Mouse (Mus musculus) neural tube, embryonic 14.5 days (tissue): Measurements from ENCODE around the gene Nr5a2. TPM values are rescaled to one million over a fixed set of nuclear protein-coding genes. Genes with fewer than 3 reads are reported as not detected.

Experiments used
- ATAC-seq: fragments of 200-750 bp; cut with Nextera tagmentation; 2 replicates; pipeline ENCODE4 v1.8.0; 2017; ENCODE audit warnings: low read depth, mild to moderate bottlenecking, moderate TSS enrichment, moderate library complexity
- H3K27ac ChIP-seq: fragments of 300-500 bp; sonication (generic); 2 replicates; pipeline ENCODE4 v1.5.1; 2014; ENCODE audit warnings: low read depth, mild to moderate bottlenecking, control low read depth, low read length, moderate library complexity, mixed read lengths
- H3K27me3 ChIP-seq: fragments of 300-500 bp; sonication (generic); 2 replicates; pipeline ENCODE4 v1.6.1; 2014; ENCODE audit warnings: low read length; ENCODE audit not compliant: control insufficient read depth, insufficient read depth
- H3K36me3 ChIP-seq: fragments of 300-500 bp; sonication (generic); 2 replicates; pipeline ENCODE4 v1.6.1; 2014; ENCODE audit warnings: low read length, mixed read lengths; ENCODE audit not compliant: control insufficient read depth, insufficient read depth
- H3K4me1 ChIP-seq: fragments of 300-500 bp; sonication (generic); 2 replicates; pipeline ENCODE4 v1.6.1; 2014; ENCODE audit warnings: low read length; ENCODE audit not compliant: control insufficient read depth, insufficient read depth
- H3K4me2 ChIP-seq: fragments of 300-500 bp; sonication (generic); 2 replicates; pipeline ENCODE4 v1.6.1; 2014; ENCODE audit warnings: mild to moderate bottlenecking, low read depth, low read length, control low read depth
- H3K4me3 ChIP-seq: fragments of 300-500 bp; sonication (generic); 2 replicates; pipeline ENCODE4 v1.5.1; 2014; ENCODE audit warnings: low read depth, low read length, control low read depth, mixed read lengths
- H3K9ac ChIP-seq: fragments of 300-500 bp; sonication (generic); replicated peaks from 2 replicates; pipeline ENCODE4 v1.6.1; 2014; ENCODE audit warnings: low read depth, mild to moderate bottlenecking, control low read depth, low read length, mixed read lengths
- H3K9me3 ChIP-seq: fragments of 300-500 bp; sonication (generic); 2 replicates; pipeline ENCODE4 v1.6.1; 2016; ENCODE audit warnings: low read length; ENCODE audit not compliant: control insufficient read depth
- WGBS: fragments of 180-500 bp; shearing (Covaris S2); extraction: QIAGEN DNeasy Blood & Tissue Kit; methylation state at CpG from one replicate; pipeline ENCODE4 v1.1.7; 2014; 5-methylcytosine and 5-hydroxymethylcytosine counted together
- polyA plus RNA-seq: library from polyadenylated mRNA; unstranded; fragments of >200 nt; fragmentation: Nextera tagmentation; extraction: Ambion mirVana; gene quantifications from 2 replicates; pipeline ENCODE4 v1.2.1, GENCODE M21; 2014

Gene Nr5a2
- polyA plus RNA-seq, 1 experiment from 2014 or later: 1.4 TPM

DNA sequence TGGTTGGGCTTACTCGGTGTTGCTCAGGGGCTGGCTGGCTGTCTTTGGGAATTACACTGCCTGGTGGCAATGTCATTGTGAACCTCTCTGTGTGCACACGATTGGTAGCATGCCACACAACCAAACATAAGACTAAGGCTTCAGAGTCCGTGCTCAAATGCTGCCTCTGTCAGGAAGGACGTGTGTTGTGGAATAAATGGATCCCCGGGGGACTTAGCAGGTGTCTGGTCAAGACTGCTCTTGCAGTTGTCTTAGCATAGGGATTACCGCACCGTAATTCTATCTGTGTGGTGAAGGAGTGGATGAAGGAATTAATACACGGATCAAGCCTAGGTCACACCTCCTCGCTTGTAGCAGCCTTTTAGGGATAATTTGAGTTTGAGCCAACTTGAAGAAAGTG is 32.8 kb downstream of the Nr5a2 start:
- H3K4me3 ChIP-seq: no peak overlapping the region
- no peaks in the 10 kb centered on the region for H3K36me3 ChIP-seq
- no peak overlapping the region for H3K27ac ChIP-seq
- no peak overlapping the region for H3K4me2 ChIP-seq
- no peaks in the 10 kb centered on the region for H3K27me3 ChIP-seq
- no peaks in the 10 kb centered on the region for H3K9me3 ChIP-seq
- H3K4me1 ChIP-seq: no peaks in the 10 kb centered on the region
- WGBS: 68% methylated on average over 9 of the region's 9 CpGs
- no peak overlapping the region for H3K9ac ChIP-seq
- no peak for ATAC-seq

DNA sequence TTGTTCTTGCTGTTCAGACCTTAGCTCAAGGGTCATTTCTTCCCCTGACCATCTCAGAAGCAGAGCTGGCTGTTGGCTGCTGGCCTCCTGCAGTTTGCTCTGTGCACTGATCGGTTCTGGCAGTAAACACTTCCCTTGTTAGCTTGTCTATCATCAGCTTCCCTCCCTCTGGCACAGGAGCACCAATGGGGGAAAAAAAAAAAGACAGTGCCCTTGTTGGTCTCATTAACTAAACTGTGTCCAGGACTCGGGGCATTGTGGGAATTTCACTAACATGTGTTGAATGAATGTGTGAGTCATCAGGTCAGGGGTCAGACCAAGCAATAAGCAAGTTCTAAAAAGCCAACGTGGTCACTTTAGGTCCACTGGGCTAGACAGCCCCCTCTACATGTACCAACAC is 34.2 kb downstream of the Nr5a2 start:
- Histone ChIP-seq H3K27me3 (no peaks in the 10 kb centered on the region), H3K4me2 (no peak overlapping the region), H3K36me3 (no peaks in the 10 kb centered on the region), H3K27ac (no peak overlapping the region), H3K9ac (no peak overlapping the region), H3K4me3 (no peak overlapping the region), H3K4me1 (no peaks in the 10 kb centered on the region), H3K9me3 (no peaks in the 10 kb centered on the region)
- ATAC-seq: no peak
- 17% methylated on average over 3 of the region's 3 CpGs for WGBS

DNA sequence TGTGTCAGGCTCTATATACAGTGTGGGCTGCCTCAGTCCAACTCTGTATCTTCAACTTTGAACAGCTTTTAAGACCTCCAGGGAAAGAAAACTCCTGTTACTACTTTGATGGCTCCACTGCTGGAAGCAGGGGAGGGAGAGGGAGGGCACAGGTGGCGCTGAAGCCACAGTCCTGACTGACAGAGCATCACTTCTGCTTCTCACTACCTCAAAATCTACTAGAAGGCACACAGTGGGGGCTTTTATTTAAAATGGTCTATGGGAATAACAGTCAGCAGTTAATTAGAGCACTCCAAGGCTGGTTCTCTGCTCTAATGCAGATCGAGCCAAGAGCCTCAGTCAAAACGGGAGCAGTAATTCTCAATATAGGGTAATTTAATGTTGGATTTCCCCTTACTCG is 40.2 kb downstream of the Nr5a2 start:
- 85% methylated on average over 4 of the region's 4 CpGs for WGBS
- no peaks in the 10 kb centered on the region for H3K9me3 ChIP-seq

DNA sequence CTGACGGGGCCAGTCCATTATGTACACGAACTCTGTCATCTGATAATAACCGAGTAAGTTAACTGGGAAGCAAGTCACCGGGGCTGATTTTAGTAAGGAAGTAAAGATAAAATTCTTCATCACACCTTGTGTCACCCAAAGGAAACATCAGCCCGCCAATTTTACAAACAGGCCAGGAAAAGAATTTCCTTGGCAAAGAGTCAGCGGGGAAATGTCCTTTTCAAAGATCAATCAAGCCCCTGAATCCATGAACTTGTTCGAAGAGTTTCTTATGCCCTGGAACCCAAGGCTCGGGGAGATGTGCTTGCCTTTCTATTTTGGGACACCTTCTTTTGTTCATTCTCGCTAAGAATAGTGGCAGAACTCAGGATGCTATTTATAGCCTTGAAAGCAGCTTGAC is 41.5 kb downstream of the Nr5a2 start:
- Histone ChIP-seq H3K36me3 (no peaks in the 10 kb centered on the region), H3K4me1 (no peaks in the 10 kb centered on the region), H3K4me3 (no peak overlapping the region), H3K27me3 (no peaks in the 10 kb centered on the region), H3K4me2 (no peak overlapping the region), H3K9me3 (no peaks in the 10 kb centered on the region), H3K9ac (no peak overlapping the region), H3K27ac (no peak overlapping the region)
- WGBS: 70% methylated on average over 9 of the region's 9 CpGs
- no peak for ATAC-seq

More for the DNA sequence above, 40.2 kb downstream of the Nr5a2 start:
- no peak overlapping the region for H3K9ac ChIP-seq
- H3K27me3 ChIP-seq: no peaks in the 10 kb centered on the region
- no peak overlapping the region for H3K4me2 ChIP-seq
- no peaks in the 10 kb centered on the region for H3K36me3 ChIP-seq
- H3K27ac ChIP-seq: no peak overlapping the region
- no peak overlapping the region for H3K4me3 ChIP-seq
- H3K4me1 ChIP-seq: no peaks in the 10 kb centered on the region
- no peak for ATAC-seq

DNA sequence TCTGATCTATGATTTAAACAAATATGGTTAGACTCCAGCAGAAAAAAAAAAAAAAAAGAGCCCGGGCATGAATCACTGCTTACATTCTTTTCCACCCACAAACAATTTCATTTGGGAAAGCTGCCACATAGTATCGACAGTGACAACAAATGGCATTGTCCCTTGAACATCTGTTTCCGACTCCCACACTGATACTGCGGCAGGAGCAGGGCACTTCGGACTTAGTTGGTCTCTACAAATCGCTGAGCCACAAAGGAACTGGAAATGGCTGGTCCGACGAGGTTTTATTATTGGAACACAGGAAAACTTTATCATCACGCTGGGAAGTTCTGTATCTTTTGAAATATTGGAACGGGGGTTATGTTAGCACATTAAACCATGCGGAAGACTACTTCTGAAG is 44.8 kb downstream of the Nr5a2 start:
- H3K4me1 ChIP-seq: no peaks in the 10 kb centered on the region
- no peaks in the 10 kb centered on the region for H3K36me3 ChIP-seq
- no peak overlapping the region for H3K4me3 ChIP-seq
- no peak overlapping the region for H3K9ac ChIP-seq
- H3K9me3 ChIP-seq: no peaks in the 10 kb centered on the region
- H3K4me2 ChIP-seq: no peak overlapping the region
- no peak for ATAC-seq
- no peaks in the 10 kb centered on the region for H3K27me3 ChIP-seq
- H3K27ac ChIP-seq: no peak overlapping the region
- 48% methylated on average over 11 of the region's 11 CpGs for WGBS

DNA sequence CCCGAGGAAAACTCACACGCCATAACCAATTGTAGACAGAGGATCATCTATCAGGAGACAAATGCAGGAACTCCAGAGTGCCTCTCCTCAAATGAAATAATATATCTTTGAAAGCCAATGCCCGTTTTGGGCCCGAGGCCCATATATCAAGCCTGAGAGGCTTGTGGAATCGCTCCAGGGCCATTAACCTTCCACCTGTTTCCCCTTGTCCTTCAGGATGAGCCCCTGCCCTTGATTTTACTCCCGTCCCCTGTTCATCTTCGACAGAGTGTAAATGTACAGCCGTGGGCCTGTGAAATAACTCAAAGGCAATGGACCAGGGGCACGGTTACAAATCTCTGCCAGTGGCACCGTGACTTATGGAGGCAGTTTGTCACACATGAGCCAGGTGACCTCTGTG is 48.3 kb downstream of the Nr5a2 start:
- WGBS: 56% methylated on average over 10 of the region's 10 CpGs
- Histone ChIP-seq H3K9ac (no peak overlapping the region), H3K4me2 (no peak overlapping the region), H3K4me1 (no peaks in the 10 kb centered on the region), H3K36me3 (no peaks in the 10 kb centered on the region), H3K4me3 (no peak overlapping the region), H3K27ac (no peak overlapping the region), H3K27me3 (no peaks in the 10 kb centered on the region), H3K9me3 (no peaks in the 10 kb centered on the region)
- no peak for ATAC-seq

DNA sequence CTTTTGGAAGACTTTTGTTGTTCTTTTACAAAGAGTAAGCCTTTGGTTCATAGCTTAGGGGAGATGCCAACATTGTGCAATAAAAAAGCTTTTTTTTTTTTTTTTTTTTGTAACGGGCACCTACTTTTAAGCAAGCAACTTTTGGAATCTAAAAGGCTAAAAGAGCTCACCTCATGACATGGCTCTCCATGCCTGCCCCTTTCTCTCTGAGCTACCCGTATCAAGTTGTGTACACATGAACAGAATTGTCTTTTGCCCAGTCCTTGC is 48.7 kb downstream of the Nr5a2 start:
- H3K4me3 ChIP-seq: no peak overlapping the region
- no peak overlapping the region for H3K4me2 ChIP-seq
- H3K27me3 ChIP-seq: no peaks in the 10 kb centered on the region
- no peaks in the 10 kb centered on the region for H3K36me3 ChIP-seq
- H3K9ac ChIP-seq: no peak overlapping the region
- H3K4me1 ChIP-seq: no peaks in the 10 kb centered on the region
- H3K27ac ChIP-seq: no peak overlapping the region
- no peak for ATAC-seq
- WGBS: 73% methylated on average over 2 of the region's 2 CpGs
- no peaks in the 10 kb centered on the region for H3K9me3 ChIP-seq

DNA sequence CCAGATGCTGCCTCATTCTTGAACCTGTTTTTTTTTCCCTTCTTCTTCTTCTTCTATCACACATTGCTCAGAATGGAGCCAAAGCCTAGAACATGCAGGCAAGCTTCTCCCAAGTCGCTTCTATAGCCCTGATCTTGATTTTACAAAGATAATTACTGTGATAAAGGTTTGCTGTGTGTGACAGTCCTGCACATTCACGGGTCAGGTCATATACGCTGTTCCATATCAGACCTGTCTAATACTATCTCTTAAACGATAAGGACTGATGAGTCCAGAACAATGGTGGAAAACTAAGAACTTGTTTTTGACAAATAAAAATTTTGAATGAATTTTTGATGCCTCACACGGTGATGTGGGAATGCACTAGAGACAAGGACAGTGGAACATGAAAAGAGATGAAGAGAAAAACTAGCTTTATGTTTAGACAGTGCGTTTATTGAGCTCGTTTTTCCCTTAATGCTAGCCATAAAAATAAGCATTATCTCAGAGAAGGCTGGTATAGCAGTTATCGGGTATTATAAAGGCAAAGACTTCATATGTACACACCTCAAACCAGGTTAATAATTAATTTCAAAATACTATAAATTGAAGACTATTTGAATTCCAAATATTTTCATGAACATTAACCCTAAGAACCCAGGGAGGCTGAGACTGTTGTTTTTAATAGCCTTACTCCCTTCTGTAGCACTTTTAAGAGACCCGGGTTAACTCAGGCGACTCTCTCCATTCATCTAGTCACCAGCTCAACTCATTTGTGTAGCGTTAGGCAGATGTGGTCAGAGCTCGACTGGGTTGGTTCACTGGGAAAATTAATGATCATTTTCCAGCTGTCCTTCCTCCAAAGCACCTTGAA is 49.3 kb downstream of the Nr5a2 start:
- Histone ChIP-seq H3K9me3 (no peaks in the 10 kb centered on the region), H3K4me1 (no peaks in the 10 kb centered on the region), H3K4me2 (no peak overlapping the region), H3K9ac (no peak overlapping the region), H3K4me3 (no peak overlapping the region), H3K27me3 (no peaks in the 10 kb centered on the region), H3K27ac (no peak overlapping the region), H3K36me3 (no peaks in the 10 kb centered on the region)
- ATAC-seq: no peak
- WGBS: 76% methylated on average over 12 of the region's 12 CpGs

DNA sequence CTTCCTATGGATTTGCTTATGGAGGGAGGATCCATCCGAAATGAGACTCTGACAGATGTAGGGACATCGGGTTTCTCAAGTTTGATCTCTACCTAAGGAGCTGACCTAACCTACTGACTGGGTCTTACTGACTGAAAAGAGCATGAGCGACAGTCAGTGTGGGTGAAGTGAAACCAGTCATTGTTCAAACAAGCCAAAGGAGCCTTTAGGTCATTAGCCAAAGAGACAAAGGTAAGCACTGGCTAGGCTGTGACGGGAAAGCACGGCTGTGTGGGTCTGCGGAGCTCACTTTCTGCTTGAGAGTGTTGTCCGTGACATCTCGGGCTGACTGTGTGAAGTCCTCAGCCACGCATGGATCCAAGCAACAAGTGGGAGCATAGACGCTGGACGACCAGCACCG is 50.1 kb downstream of the Nr5a2 start:
- WGBS: 89% methylated on average over 12 of the region's 12 CpGs
- H3K9ac ChIP-seq: no peak overlapping the region
- no peak for ATAC-seq
- no peaks in the 10 kb centered on the region for H3K27me3 ChIP-seq
- H3K4me3 ChIP-seq: no peak overlapping the region
- H3K4me2 ChIP-seq: no peak overlapping the region
- H3K27ac ChIP-seq: no peak overlapping the region
- H3K36me3 ChIP-seq: no peaks in the 10 kb centered on the region
- H3K4me1 ChIP-seq: no peaks in the 10 kb centered on the region
- H3K9me3 ChIP-seq: no peaks in the 10 kb centered on the region
